Mouse (Mus musculus): Measurements from ENCODE around the gene Eif4e3.

GRCm38 (mm10) chr6:99644386-99644785, 22.2 kb downstream of the Eif4e3 start:
- TF ChIP-seq CTCF (conservative IDR thresholded peaks at IDR 0.05 in 1 of 2, IDR thresholded peaks at IDR 0.05 in 1 of 2; ENCODE audit: low read depth in 2 of 2, low read length in 2 of 2) (no peak), TCF12 (IDR thresholded peaks at IDR 0.05; ENCODE audit: low read depth, low read length) (no peak), MEF2A (IDR thresholded peaks at IDR 0.05; ENCODE audit: borderline replicate concordance, low read depth, low read length) (no peak)
